9 mouse cellular contexts compared by ENCODE assay signal in the genomic region with DNA sequence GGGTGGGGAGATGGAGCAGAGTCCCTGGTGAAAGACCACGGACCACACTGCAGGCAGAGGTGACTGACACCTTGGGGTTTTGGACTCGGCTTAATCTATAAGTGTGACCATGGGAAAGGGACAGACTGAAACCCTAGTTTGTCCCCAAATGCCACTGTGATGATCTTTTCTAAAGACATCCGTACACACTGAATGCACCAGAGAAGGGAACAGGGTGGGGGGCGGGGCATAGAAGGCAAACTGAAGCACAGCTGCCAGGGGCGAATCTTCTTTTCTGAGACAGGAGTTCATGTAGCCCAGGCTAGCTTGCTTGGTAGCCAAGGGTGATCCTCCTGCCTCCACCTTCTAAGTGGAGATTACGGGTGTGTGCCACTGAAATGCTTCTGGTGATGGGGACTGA. TPM values are rescaled to one million over a fixed set of nuclear protein-coding genes. Genes with fewer than 3 reads are reported as not detected.
DNase-seq lines count a peak whose midpoint lies in the region; ATAC-seq and TF ChIP-seq lines count a peak whose summit lies in the region.
"Had no signal": no experiment of that assay in that cellular context is flagged by ENCODE, and none has a peak within 500 bp of the region (broad histone marks: within the 10 kb centered on the region; RNA-seq: fewer than 3 reads in every experiment).

No protein-coding gene starts in this region.

- H3K9ac ChIP-seq in heart, embryonic 11.5 days (ENCODE audit: low read depth, low read length) = no peak overlapping the region
- H3K9ac ChIP-seq in lung, postnatal 0 days (replicated peaks; ENCODE audit: low read depth) = no peak overlapping the region
- H3K9ac ChIP-seq in intestine, postnatal 0 days (ENCODE audit: low read depth, low read length) = no peak overlapping the region
- H3K9ac ChIP-seq in stomach, embryonic 14.5 days (replicated peaks; ENCODE audit: low read depth, low read length) = no peak overlapping the region
- H3K9ac ChIP-seq: hindbrain, embryonic 15.5 days had no signal

- intact Hi-C loops in heart, postnatal 10 days (cut with DNase I) = loop anchor here (10.0 kb wide), 1 partner anchor 371 kb away; no protein-coding TSS in a partner anchor

- no peaks in the 10 kb centered on the region for H3K27me3 ChIP-seq in heart, embryonic 11.5 days (ENCODE audit: control insufficient read depth, insufficient read depth, low read length)
- no peaks in the 10 kb centered on the region for H3K27me3 ChIP-seq in lung, postnatal 0 days (replicated peaks; ENCODE audit: insufficient read depth, low read length)
- H3K27me3 ChIP-seq in intestine, postnatal 0 days (replicated peaks; ENCODE audit: control insufficient read depth, insufficient read depth, low read length) = no peaks in the 10 kb centered on the region
- no peaks in the 10 kb centered on the region for H3K27me3 ChIP-seq in stomach, embryonic 14.5 days (ENCODE audit: control insufficient read depth, insufficient read depth, low read length)
- H3K27me3 ChIP-seq: hindbrain, embryonic 15.5 days had no signal

- 62% methylated on average over 6 of the region's 6 CpGs for WGBS in heart, embryonic 11.5 days (ENCODE audit: insufficient replicate concordance)
- 61% methylated on average over 6 of the region's 6 CpGs for WGBS in lung, postnatal 0 days
- WGBS in intestine, postnatal 0 days = 71% methylated on average over 6 of the region's 6 CpGs
- WGBS in stomach, embryonic 14.5 days = 69% methylated on average over 6 of the region's 6 CpGs

- H3K4me2 ChIP-seq in heart, embryonic 11.5 days = peak overlapping the region; percentile 27
- 0 out of 2 replicates have a peak overlapping the region, but pooled peaks have one; percentile 6 for H3K4me2 ChIP-seq in lung, postnatal 0 days (replicated peaks; ENCODE audit: low read depth, low read length)
- no peak overlapping the region for H3K4me2 ChIP-seq in intestine, postnatal 0 days (replicated peaks; ENCODE audit: low read depth)
- no peak overlapping the region for H3K4me2 ChIP-seq in stomach, embryonic 14.5 days (replicated peaks; ENCODE audit: low read depth, low read length)
- H3K4me2 ChIP-seq: hindbrain, embryonic 15.5 days had no signal

- no peak overlapping the region for H3K4me3 ChIP-seq in heart, embryonic 11.5 days (ENCODE audit: low read depth, low read length)
- no peak overlapping the region for H3K4me3 ChIP-seq in lung, postnatal 0 days (ENCODE audit: low read depth, low read length)
- no peak overlapping the region for H3K4me3 ChIP-seq in intestine, postnatal 0 days (ENCODE audit: low read depth, low read length)
- H3K4me3 ChIP-seq in stomach, embryonic 14.5 days (ENCODE audit: low read depth, low read length) = no peak overlapping the region
- H3K4me3 ChIP-seq: hindbrain, embryonic 15.5 days had no signal

- H3K9me3 ChIP-seq in heart, embryonic 11.5 days (replicated peaks; ENCODE audit: control insufficient read depth, low read length) = no peaks in the 10 kb centered on the region
- H3K9me3 ChIP-seq in lung, postnatal 0 days (ENCODE audit: low read length) = no peaks in the 10 kb centered on the region
- no peaks in the 10 kb centered on the region for H3K9me3 ChIP-seq in intestine, postnatal 0 days (ENCODE audit: control insufficient read depth)
- no peaks in the 10 kb centered on the region for H3K9me3 ChIP-seq in stomach, embryonic 14.5 days (ENCODE audit: control insufficient read depth, low read depth, low read length)
- H3K9me3 ChIP-seq: hindbrain, embryonic 15.5 days had no signal

- H3K27ac ChIP-seq in heart, embryonic 11.5 days (ENCODE audit: low read depth, low read length) = peak overlapping the region; percentile 46
- peak overlapping the region; percentile 60; the same call in 1 of the 2 replicates for H3K27ac ChIP-seq in lung, postnatal 0 days (ENCODE audit: low read length)
- H3K27ac ChIP-seq in intestine, postnatal 0 days (ENCODE audit: low read depth, low read length) = 0 out of 2 replicates have a peak overlapping the region, but pooled peaks have one; percentile 21
- H3K27ac ChIP-seq in stomach, embryonic 14.5 days (ENCODE audit: low read length) = peak overlapping the region; percentile 68; the same call in 1 of the 2 replicates

- DNase-seq in heart, postnatal 10 days = no peak
- DNase-seq in lung, postnatal 0 days (ENCODE audit: low spot score) = no peak
- no peak for DNase-seq in lung, adult 18-20 months
- no peak for DNase-seq in B cell, adult 2 months

- peaks cover 6% of the 10 kb centered on the region for H3K36me3 ChIP-seq in heart, embryonic 11.5 days (ENCODE audit: control insufficient read depth, insufficient read depth, low read length)
- peaks cover 12% of the 10 kb centered on the region for H3K36me3 ChIP-seq in lung, postnatal 0 days (ENCODE audit: insufficient read depth, low read length)
- peaks cover 94% of the 10 kb centered on the region for H3K36me3 ChIP-seq in intestine, postnatal 0 days (ENCODE audit: control insufficient read depth, insufficient read depth)
- peaks cover 26% of the 10 kb centered on the region for H3K36me3 ChIP-seq in stomach, embryonic 14.5 days (ENCODE audit: control insufficient read depth, insufficient read depth, low read length)

- peaks cover 23% of the 10 kb centered on the region for H3K4me1 ChIP-seq in heart, embryonic 11.5 days (ENCODE audit: control insufficient read depth, insufficient read depth, low read length)
- no peaks in the 10 kb centered on the region; the same call in 1 of the 2 replicates for H3K4me1 ChIP-seq in lung, postnatal 0 days (ENCODE audit: insufficient read depth, low read depth, low read length)
- H3K4me1 ChIP-seq in intestine, postnatal 0 days (replicated peaks; ENCODE audit: control insufficient read depth, insufficient read depth, low read length) = 0 out of 2 replicates have a peak, but pooled peaks cover 3% of the 10 kb centered on the region
- H3K4me1 ChIP-seq in stomach, embryonic 14.5 days (ENCODE audit: control insufficient read depth, insufficient read depth, low read length) = no peaks in the 10 kb centered on the region
- H3K4me1 ChIP-seq: hindbrain, embryonic 15.5 days had no signal

- ATAC-seq in heart, embryonic 11.5 days (replicated peaks; ENCODE audit: insufficient number of reproducible peaks, low FRiP score, low TSS enrichment) = no peak
- ATAC-seq in lung, postnatal 0 days = no peak
- ATAC-seq in intestine, postnatal 0 days = no peak
- no peak for ATAC-seq in stomach, embryonic 14.5 days (ENCODE audit: insufficient number of reproducible peaks, insufficient read depth, low FRiP score, low read depth)
- no peak for ATAC-seq in cerebellum, adult (ENCODE audit: insufficient number of reproducible peaks, low FRiP score, low TSS enrichment)

- no peak for TF ChIP-seq CTCF in lung, postnatal 0 days (IDR thresholded peaks at IDR 0.05)
- no peak for TF ChIP-seq CTCF in intestine, postnatal 0 days (IDR thresholded peaks at IDR 0.05; ENCODE audit: low read depth)

- no peak for TF ChIP-seq EP300 in lung, postnatal 0 days (IDR thresholded peaks at IDR 0.05)

RNA-seq across cellular contexts. Expression of gene Lgals9, which starts 39.0 kb away (rescaled TPM):
- polyA plus RNA-seq in heart, embryonic 11.5 days (2014; fragmentation: Nextera tagmentation; extraction: Ambion mirVana) = 41.9 and 44.6 TPM in 2 replicates
- 10 to 100 TPM; 49.5 to 50.5 TPM for total RNA-seq in heart, postnatal 10 days (2021)
- 98.3 and 137 TPM in 2 replicates for polyA plus RNA-seq in lung, postnatal 0 days (2015; fragmentation: Nextera tagmentation; extraction: Ambion mirVana)
- 526 and 586 TPM in 2 replicates for polyA plus RNA-seq in intestine, postnatal 0 days (2015; fragmentation: Nextera tagmentation; extraction: Ambion mirVana)
- polyA plus RNA-seq in stomach, embryonic 14.5 days (2014; fragmentation: Nextera tagmentation; extraction: Ambion mirVana) = 32.9 and 36.0 TPM in 2 replicates

Comparison
In these comparisons a context has a peak if more than half of its experiments do, and no peak if none do; other contexts are left out.
1. H3K4me2 ChIP-seq: peak in heart, embryonic 11.5 days (single experiment) and lung, postnatal 0 days (single experiment); none in intestine, postnatal 0 days (single experiment) and stomach, embryonic 14.5 days (single experiment).
2. Peak in every context shown above with its lines, with median percentiles within 50 percentile points of each other: H3K27ac ChIP-seq.